Mouse (Mus musculus): ENCODE data around the gene Gtf2h2. TPM values are rescaled to one million over a fixed set of nuclear protein-coding genes. Genes with fewer than 3 reads are reported as not detected.
"Not testable (repeated sequence)": the region's sequence is repeated elsewhere in the genome, so short reads cannot be mapped to it uniquely, and the experiment has no call there.

Gtf2h2 gene
- polyA plus RNA-seq, 1 experiment from 2014 or later = 64.4 TPM

DNA sequence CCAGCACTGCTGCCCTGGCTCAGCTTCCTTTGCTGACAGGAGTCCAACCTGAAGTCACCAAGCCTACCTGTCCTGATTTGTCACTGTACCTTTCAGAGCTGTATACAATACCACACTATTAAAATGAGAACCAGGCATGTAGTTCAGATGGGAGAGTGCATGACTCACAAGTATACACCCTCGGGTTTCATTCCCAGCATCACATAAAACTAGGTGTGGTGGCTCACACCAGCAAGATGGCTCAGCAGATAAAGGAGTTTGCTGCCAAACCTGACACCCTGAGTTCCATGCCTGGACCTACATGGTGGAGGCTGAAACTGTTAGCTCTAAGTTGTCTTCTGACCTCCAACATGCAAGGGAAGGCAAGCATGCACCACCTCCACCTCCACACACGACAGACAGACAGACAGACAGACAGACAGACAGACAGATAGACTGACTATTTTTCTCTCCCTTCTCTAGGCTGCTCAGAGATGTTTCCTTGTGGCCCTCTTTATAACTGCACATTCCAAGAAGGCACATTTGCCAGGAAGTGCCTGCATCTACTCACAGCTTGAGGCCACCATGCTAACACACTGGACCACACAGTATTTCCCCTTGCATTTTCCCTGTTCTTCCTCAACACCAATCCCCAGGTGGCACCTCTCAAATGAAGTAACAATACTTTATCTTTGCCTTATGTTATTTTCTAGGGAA lies 28.7 kb downstream of the Gtf2h2 start:
- no peak for ATAC-seq (ENCODE audit: insufficient number of reproducible peaks, low FRiP score, low TSS enrichment, low read depth)
- no peaks in the 10 kb centered on the region for H3K27me3 ChIP-seq
- 80% methylated on average over 2 of the region's 2 CpGs for WGBS
- no peaks in the 10 kb centered on the region for H3K9me3 ChIP-seq
- H3K4me1 ChIP-seq = no peaks in the 10 kb centered on the region
- no peak overlapping the region for H3K4me3 ChIP-seq
- no peak overlapping the region for H3K27ac ChIP-seq
- H3K36me3 ChIP-seq = peaks cover 44% of the 10 kb centered on the region
- no peak overlapping the region for H3K4me2 ChIP-seq
- no peak overlapping the region for H3K9ac ChIP-seq

DNA sequence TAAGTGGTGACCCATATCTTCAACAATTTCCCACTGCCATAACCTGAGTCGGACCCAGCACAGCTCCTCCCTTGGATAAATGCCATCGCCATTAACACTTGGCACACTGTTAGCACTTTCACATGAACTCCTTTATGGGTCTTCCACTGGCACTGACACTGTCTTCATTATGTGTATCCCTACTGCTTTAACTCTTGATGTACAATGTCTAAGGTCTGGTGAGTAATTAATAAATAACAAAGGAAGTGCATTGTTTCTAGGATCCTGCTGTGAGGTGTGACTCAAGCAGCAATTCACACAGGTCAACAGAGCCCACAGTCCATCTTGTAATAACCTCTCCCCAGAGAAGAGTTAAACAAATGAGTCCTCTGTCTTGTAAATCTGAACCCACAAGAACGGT lies 31.0 kb downstream of the Gtf2h2 start:
- WGBS = 62% methylated on average over 3 of the region's 3 CpGs

DNA sequence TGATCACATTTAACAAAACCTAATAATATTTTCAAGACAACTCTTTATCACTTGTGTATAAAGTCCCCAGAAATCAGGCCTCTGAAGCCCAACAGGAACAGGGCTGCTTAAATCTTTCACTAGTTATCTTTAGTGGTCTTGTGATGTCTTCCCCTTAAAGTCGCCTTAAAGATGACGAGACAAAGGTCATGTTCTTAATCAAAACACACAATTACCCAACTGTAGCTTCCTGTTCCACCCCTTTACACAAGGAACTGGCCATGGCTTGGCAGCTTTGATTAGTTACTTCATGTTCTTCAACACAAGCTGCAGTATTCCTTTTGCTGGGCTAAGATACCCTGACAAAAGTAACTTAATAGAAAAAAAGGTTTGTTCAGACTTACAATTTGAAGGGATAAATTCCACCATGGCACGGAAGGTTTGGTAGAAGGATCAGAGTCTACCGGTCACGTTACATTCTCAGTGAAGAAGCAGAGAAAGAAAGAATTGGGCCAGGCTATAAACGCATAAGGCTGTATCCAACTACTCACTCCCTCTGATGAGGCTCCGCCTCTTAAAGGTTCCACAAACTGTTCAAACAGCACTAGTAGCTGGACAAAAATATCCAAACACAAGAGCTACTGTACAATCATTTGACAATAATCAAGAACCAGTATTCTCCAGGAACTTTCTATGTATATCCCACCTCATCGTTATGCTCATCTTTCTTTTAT lies 39.8 kb downstream of the Gtf2h2 start, which contains the start of gene Naip1:
Gene Naip1, minus strand, starts transcription at position 455 of the 713 bp plus-strand sequence.
- H3K36me3 ChIP-seq; H3K4me3 ChIP-seq; H3K4me1 ChIP-seq; H3K9ac ChIP-seq; ATAC-seq (ENCODE audit: insufficient number of reproducible peaks, low FRiP score, low TSS enrichment, low read depth); H3K9me3 ChIP-seq; H3K27me3 ChIP-seq; H3K4me2 ChIP-seq; H3K27ac ChIP-seq: not testable (repeated sequence)
- 76% methylated on average over 8 of the region's 8 CpGs for WGBS

More for the DNA sequence above, 31.0 kb downstream of the Gtf2h2 start:
- Histone ChIP-seq H3K27ac (no peak overlapping the region), H3K27me3 (no peaks in the 10 kb centered on the region), H3K4me1 (no peaks in the 10 kb centered on the region), H3K36me3 (peaks cover 26% of the 10 kb centered on the region), H3K9ac (no peak overlapping the region), H3K4me2 (no peak overlapping the region), H3K4me3 (no peak overlapping the region), H3K9me3 (no peaks in the 10 kb centered on the region)
- ATAC-seq (ENCODE audit: insufficient number of reproducible peaks, low FRiP score, low TSS enrichment, low read depth) = no peak

DNA sequence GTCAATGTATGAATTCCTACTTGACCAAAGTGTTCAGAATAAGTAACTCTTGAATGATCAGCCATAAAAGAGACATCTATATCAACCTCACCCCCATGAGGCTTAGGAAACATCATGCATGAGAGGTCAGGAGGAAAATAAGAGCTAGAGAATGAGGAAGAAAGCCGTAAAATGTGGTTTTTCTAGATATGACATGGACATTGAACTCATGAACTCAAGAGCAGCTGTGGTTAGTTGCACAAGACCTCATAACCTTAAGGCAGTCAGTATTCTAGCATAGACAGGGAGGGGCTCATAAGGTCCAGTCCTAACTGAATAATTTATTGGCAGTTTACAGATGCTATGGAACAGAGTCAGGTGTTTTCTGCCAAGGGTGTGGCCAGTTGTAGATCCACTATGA lies 42.9 kb downstream of the Gtf2h2 start:
- H3K4me1 ChIP-seq = no peaks in the 10 kb centered on the region

DNA sequence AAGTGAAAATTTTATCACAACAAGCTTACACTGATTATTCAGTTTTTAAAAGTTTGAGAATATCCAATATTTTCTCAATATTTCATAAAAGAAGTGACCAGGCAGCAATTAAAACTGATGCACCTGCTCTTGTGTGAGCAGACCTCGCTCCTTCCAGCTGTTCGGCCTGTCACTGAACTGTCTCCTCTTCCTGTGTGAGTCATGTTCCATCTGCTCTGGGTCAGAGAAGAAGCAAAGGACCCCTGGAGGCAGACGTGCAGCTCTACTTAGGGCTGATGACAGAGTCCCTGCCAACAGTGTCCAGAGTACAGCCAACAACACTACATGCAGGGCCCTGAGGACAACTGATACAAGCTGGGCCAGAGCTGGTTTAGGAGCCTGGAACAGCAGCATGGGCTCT lies 52.3 kb downstream of the Gtf2h2 start:
- no peaks in the 10 kb centered on the region for H3K4me1 ChIP-seq
- H3K27ac ChIP-seq = no peak overlapping the region
- WGBS = 59% methylated on average over 3 of the region's 3 CpGs
- ATAC-seq (ENCODE audit: insufficient number of reproducible peaks, low FRiP score, low TSS enrichment, low read depth) = no peak
- H3K4me3 ChIP-seq = no peak overlapping the region
- no peaks in the 10 kb centered on the region for H3K27me3 ChIP-seq
- no peak overlapping the region for H3K4me2 ChIP-seq
- no peaks in the 10 kb centered on the region for H3K36me3 ChIP-seq
- H3K9ac ChIP-seq = no peak overlapping the region
- no peaks in the 10 kb centered on the region for H3K9me3 ChIP-seq

More for the DNA sequence above, 42.9 kb downstream of the Gtf2h2 start:
- Histone ChIP-seq H3K4me2 (no peak overlapping the region), H3K27me3 (no peaks in the 10 kb centered on the region), H3K9me3 (no peaks in the 10 kb centered on the region), H3K4me3 (no peak overlapping the region), H3K27ac (no peak overlapping the region), H3K9ac (no peak overlapping the region), H3K36me3 (no peaks in the 10 kb centered on the region)
- WGBS = 79% methylated on average over 1 of the region's 1 CpGs
- ATAC-seq (ENCODE audit: insufficient number of reproducible peaks, low FRiP score, low TSS enrichment, low read depth) = no peak

DNA sequence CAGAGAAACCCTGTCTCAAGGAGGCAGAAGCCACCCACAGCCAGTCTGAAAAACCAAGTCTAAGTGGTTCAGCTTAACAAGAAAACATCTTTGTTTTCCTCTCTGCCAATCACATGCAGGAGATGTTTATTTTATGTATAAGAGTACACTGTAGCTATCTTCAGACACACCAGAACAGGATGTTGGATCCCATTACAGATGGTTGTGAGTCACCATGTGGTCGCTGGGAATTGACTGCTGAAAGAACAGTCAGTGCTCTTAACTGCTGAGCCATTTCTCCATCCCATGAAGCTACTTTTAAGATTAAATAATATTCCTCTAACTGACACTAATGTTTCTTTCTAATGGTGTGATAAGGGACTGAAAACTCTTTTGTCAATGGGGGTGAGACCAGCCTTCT lies 53.7 kb downstream of the Gtf2h2 start:
- Histone ChIP-seq H3K27ac (no peak overlapping the region), H3K9me3 (no peaks in the 10 kb centered on the region), H3K4me2 (no peak overlapping the region), H3K9ac (no peak overlapping the region), H3K4me1 (no peaks in the 10 kb centered on the region), H3K27me3 (no peaks in the 10 kb centered on the region), H3K36me3 (no peaks in the 10 kb centered on the region), H3K4me3 (no peak overlapping the region)
- no peak for ATAC-seq (ENCODE audit: insufficient number of reproducible peaks, low FRiP score, low TSS enrichment, low read depth)
- 61% methylated on average over 1 of the region's 1 CpGs for WGBS

DNA sequence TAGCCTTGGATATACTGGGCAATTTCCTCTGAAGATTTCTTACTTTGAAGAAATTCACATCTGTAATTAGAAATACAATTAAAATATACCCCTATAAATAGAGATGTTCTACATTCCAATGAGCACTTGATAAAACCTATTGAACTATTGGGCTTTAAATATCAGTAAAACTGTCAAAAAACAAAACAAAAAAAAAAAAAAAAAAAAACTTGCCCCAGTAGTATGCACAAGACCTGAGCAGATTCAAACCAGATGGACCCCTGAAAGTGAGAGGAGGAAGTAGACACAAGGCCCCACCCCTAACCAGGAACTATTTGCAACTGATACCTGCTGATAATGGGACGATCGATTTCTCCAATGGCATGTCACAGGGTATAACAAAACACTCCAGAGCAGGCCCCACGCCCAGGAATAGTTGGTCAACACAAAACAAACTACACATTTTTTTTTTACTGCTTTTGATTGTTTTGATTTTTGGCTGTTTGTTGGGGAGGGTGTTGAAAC lies 55.0 kb downstream of the Gtf2h2 start:
- no peaks in the 10 kb centered on the region for H3K9me3 ChIP-seq
- no peaks in the 10 kb centered on the region for H3K36me3 ChIP-seq
- H3K4me1 ChIP-seq = no peaks in the 10 kb centered on the region
- 72% methylated on average over 3 of the region's 3 CpGs for WGBS
- H3K4me3 ChIP-seq = no peak overlapping the region
- no peak overlapping the region for H3K9ac ChIP-seq
- H3K4me2 ChIP-seq = no peak overlapping the region
- no peak overlapping the region for H3K27ac ChIP-seq
- H3K27me3 ChIP-seq = no peaks in the 10 kb centered on the region
- no peak for ATAC-seq (ENCODE audit: insufficient number of reproducible peaks, low FRiP score, low TSS enrichment, low read depth)

DNA sequence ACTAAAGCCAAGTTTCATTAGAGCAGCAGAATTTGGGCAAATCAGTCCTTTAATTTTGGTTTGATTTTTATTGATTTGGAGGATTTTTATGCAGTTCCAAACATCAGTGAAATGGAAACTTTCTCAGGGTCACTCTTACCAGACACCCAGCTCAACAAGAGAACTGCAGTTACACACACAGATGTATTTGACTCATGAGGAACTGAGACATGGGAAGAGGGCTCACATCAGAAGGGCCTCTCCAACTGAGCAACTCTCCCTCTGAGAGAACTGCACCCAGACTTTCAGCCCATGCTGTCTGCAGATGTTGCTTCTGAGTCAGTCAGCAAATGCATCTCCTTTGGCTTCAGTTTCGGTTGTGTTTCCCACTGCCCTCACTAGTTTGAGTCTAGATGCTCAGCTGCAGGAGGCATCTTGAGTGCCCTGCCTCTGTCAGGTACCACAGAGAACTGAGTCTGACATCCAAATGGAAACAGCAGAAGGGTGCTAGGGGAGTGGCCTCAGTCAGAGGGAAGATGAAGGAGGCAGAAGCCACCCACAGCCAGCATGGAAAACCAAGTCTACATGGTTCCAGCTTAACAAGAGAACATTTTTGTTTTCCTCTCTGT lies 55.7 kb downstream of the Gtf2h2 start:
- H3K9me3 ChIP-seq; ATAC-seq (ENCODE audit: insufficient number of reproducible peaks, low FRiP score, low TSS enrichment, low read depth); H3K9ac ChIP-seq; H3K4me1 ChIP-seq; H3K4me3 ChIP-seq; H3K4me2 ChIP-seq; H3K27ac ChIP-seq; H3K27me3 ChIP-seq; H3K36me3 ChIP-seq: not testable (repeated sequence)
- WGBS = 59% methylated on average over 1 of the region's 1 CpGs

DNA sequence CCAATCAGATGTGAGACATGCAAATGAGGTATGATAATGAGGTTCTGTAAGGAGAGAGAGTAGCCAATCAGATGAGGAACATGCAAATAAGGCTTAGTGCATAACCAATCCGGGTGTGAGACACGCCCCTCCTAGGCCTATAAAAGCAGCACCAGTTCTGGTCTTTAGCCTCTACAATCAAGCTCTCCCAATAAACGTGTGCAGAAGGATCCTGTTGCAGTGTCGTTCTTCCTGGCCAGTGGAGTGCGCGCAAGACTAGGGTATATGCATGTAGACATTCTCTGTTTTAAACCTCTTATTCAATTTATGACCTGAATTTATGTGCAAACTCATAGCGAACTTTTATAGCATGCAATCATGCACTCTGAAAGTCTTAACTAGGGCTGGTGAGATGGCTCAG lies 72.4 kb downstream of the Gtf2h2 start:
- not testable (repeated sequence) for H3K27me3 ChIP-seq; H3K4me2 ChIP-seq; ATAC-seq (ENCODE audit: insufficient number of reproducible peaks, low FRiP score, low TSS enrichment, low read depth); H3K9me3 ChIP-seq; H3K9ac ChIP-seq; H3K4me3 ChIP-seq; H3K4me1 ChIP-seq; H3K27ac ChIP-seq; H3K36me3 ChIP-seq
- 82% methylated on average over 7 of the region's 7 CpGs for WGBS

DNA sequence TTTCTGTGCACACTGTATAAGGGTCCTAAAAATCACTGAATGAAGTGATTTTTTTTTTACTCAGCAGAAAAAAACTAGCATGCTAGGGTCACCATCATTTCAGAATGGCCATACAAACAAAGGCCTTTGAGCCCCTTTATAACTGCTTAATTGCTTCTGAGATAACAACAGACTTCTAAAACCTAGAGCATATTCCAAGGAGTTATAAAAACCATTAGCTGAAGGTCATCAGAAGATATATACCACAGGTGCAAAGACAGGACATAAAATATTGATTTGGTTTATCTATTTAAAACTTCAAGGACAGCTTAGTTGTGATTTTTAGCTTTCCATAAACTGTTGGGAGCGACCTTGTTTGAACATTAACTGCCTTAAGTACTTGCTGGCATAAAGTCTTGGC lies 78.0 kb downstream of the Gtf2h2 start:
- Histone ChIP-seq H3K9ac (no peak overlapping the region), H3K27ac (no peak overlapping the region), H3K4me1 (no peaks in the 10 kb centered on the region), H3K27me3 (no peaks in the 10 kb centered on the region), H3K4me3 (no peak overlapping the region), H3K36me3 (no peaks in the 10 kb centered on the region), H3K4me2 (no peak overlapping the region), H3K9me3 (no peaks in the 10 kb centered on the region)
- 60% methylated on average over 1 of the region's 1 CpGs for WGBS
- no peak for ATAC-seq (ENCODE audit: insufficient number of reproducible peaks, low FRiP score, low TSS enrichment, low read depth)
